Mouse (Mus musculus) brain, embryonic 14.5 days (tissue): ENCODE data around the gene Nmt1.

Experiments used
- CTCF ChIP-seq: fragments of 200-500 bp; IDR thresholded peaks from 2 replicates; pipeline ENCODE4 v1.5.1; 2012; ENCODE audit warnings: inconsistent platforms, mild to moderate bottlenecking, moderate library complexity, borderline replicate concordance; ENCODE audit not compliant: insufficient read depth, insufficient read length; ENCODE audit errors: extremely low read depth
- POLR2A ChIP-seq: fragments of 200-500 bp; IDR thresholded peaks from 2 replicates; pipeline ENCODE4 v1.6.1; 2012; ENCODE audit warnings: mild to moderate bottlenecking, inconsistent platforms, borderline replicate concordance; ENCODE audit not compliant: poor library complexity, insufficient read depth, insufficient read length, severe bottlenecking; ENCODE audit errors: extremely low read depth

DNA sequence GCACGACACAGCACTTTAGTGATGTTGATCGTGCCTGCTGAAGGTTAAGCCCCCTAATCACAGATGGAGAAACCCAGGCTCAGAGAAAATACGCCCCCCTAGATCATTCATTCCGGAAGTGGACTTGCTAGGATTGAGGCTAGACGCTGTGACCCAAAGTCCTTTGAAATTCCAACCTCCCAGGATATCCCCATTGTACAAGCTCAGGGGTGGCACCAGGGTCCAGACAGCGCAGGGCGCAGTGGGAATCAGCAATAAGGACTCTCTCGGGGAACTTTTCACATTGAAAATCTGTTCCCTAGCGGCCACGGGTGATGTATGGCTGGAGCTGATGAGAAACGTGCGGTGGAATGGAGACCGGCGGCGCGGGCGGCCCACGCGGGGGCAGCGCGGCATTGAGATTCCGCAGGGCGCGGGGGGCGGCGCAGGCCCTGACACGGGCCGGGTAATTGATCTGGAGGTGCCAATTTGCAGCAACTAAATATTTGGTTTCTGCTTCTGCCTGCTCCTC, 38.3 kb upstream of the Nmt1 start:
- TF ChIP-seq CTCF (no peak), POLR2A (no peak)
